Mouse (Mus musculus) lung, adult 2 months (tissue): Measurements from ENCODE around the gene Terf2.

Source experiments
- CTCF ChIP-seq: fragments of 200-500 bp; IDR thresholded peaks from 2 replicates; pipeline ENCODE4 v1.5.1; 2011; ENCODE audit warnings: mild to moderate bottlenecking, low read length, control low read depth; ENCODE audit not compliant: insufficient read depth
- POLR2A ChIP-seq: fragments of 200-500 bp; IDR thresholded peaks from 2 replicates; pipeline ENCODE4 v1.6.1; 2011; ENCODE audit warnings: low read depth, mild to moderate bottlenecking, control low read depth, low read length, borderline replicate concordance; ENCODE audit errors: extremely low read depth

GRCm38 (mm10) chr8:107139704-107140470, 43.5 kb upstream of the Terf2 start:
- TF ChIP-seq POLR2A (no peak), CTCF (no peak)
